Mouse (Mus musculus) layer of hippocampus, adult 2 months (tissue): Measurements from ENCODE around the gene Nop2. TPM values are rescaled to one million over a fixed set of nuclear protein-coding genes. Genes with fewer than 3 reads are reported as not detected.
"Not testable (repeated sequence)": the region's sequence is repeated elsewhere in the genome, so short reads cannot be mapped to it uniquely, and the experiment has no call there.

Source experiments
- DNase-seq, 2 experiments: peaks; one replicate each; pipeline ENCODE4 v3.0.0; 2022; ENCODE audit warnings: low spot score in 2 of 2
- H3K27ac ChIP-seq: fragments of 200-600 bp; 2 replicates; pipeline ENCODE4 v1.8.1; 2022
- H3K4me3 ChIP-seq: fragments of 200-600 bp; 2 replicates; pipeline ENCODE4 v1.8.1; 2022; ENCODE audit warnings: mild to moderate bottlenecking
- CTCF ChIP-seq: fragments of 200-600 bp; conservative IDR thresholded peaks from 2 replicates; pipeline ENCODE4 v1.8.1; 2022; ENCODE audit warnings: antibody characterized with exemption, mild to moderate bottlenecking, moderate library complexity
- total RNA-seq, 2 experiments: library from RNA; stranded (reverse); gene quantifications; 2 replicates each; pipeline ENCODE4 v1.2.3; 2021

The Nop2 gene
- total RNA-seq, 2 experiments from 2014 or later: 30.8 to 31.7 TPM

DNA sequence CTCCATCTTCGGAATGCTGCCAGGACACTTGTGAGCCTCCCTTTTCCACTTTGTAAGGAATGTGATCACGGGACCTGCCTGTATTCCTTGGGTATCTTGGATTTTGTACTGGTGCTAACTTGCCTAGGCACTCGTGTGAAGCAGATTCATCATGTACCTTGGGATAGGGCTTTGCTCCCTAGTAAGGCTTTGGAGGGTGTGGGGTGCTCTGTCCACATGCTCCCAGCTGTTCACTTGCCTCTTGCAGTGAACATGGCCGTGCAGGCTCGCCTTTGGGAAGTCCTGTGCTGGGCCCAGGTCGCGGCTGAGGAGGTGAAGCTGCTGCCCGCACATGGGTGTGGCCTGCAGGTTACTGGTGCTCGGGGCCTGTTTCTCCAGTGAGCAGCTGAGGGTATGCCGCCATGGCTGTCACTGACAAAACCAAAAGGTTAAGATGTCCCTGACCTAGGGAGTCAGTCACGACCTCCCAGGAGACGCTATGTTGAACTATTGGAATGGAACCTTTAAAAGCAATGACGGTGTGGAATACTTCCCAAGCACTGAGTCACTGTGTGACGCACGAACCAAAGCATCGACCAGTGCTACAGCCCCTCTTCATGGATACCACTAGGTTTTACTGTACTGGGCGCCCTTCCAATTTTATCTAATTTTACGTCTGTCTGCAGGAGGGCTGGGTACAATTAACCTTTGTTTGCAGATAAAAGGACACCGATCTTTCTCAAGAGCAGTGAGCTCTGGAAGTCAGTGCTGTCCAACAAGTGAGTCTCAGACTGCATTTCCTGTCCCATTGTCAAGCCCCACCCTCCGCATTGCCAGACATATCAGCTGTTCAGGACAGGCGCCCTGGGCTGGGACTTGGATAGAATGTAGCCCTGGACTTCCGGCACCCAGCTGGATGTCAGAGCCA is 29.4 kb downstream of the Nop2 start:
- Histone ChIP-seq H3K4me3 (no peak overlapping the region), H3K27ac (peak overlapping the region; percentile 60)
- TF ChIP-seq CTCF: no peak
- DNase-seq: no peak

DNA sequence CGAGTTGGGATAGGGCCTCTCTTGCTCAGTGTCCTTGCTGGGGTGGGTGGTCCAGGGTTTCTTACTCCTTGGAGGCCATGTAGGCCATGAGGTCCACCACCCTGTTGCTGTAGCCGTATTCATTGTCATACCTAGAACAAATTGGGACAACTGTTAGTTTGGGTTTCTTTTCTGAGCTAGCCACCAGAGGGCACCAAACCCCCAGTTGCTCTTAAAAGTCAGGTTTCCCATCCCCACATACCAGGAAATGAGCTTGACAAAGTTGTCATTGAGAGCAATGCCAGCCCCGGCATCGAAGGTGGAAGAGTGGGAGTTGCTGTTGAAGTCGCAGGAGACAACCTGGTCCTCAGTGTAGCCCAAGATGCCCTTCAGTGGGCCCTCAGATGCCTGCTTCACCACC is 30.3 kb downstream of the Nop2 start:
- H3K4me3 ChIP-seq, H3K27ac ChIP-seq: not testable (repeated sequence)
- peak; percentile 73 for TF ChIP-seq CTCF
- DNase-seq: peak in 1 of 2 experiments; percentile 79

DNA sequence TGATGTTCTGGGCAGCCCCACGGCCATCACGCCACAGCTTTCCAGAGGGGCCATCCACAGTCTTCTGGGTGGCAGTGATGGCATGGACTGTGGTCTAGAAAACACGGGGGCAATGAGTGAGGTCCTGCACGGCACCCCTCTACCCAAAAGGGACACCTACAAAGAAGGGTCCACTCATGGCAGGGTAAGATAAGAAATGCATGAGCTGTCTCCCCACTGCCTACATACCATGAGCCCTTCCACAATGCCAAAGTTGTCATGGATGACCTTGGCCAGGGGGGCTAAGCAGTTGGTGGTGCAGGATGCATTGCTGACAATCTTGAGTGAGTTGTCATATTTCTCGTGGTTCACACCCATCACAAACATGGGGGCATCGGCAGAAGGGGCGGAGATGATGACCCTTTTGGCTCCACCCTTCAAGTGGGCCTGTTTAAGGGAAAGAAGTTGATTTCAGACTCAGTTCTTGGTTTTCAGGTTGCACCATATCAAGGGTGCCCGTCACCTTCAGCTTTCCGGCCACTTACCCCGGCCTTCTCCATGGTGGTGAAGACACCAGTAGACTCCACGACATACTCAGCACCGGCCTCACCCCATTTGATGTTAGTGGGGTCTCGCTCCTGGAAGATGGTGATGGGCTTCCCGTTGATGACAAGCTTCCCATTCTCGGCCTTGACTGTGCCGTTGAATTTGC is 31.1 kb downstream of the Nop2 start:
- Histone ChIP-seq H3K27ac (peak overlapping the region; percentile 46; the same call in 1 of the 2 replicates), H3K4me3 (peak overlapping the region; percentile 26; the same call in 1 of the 2 replicates)
- DNase-seq: not testable (repeated sequence)

DNA sequence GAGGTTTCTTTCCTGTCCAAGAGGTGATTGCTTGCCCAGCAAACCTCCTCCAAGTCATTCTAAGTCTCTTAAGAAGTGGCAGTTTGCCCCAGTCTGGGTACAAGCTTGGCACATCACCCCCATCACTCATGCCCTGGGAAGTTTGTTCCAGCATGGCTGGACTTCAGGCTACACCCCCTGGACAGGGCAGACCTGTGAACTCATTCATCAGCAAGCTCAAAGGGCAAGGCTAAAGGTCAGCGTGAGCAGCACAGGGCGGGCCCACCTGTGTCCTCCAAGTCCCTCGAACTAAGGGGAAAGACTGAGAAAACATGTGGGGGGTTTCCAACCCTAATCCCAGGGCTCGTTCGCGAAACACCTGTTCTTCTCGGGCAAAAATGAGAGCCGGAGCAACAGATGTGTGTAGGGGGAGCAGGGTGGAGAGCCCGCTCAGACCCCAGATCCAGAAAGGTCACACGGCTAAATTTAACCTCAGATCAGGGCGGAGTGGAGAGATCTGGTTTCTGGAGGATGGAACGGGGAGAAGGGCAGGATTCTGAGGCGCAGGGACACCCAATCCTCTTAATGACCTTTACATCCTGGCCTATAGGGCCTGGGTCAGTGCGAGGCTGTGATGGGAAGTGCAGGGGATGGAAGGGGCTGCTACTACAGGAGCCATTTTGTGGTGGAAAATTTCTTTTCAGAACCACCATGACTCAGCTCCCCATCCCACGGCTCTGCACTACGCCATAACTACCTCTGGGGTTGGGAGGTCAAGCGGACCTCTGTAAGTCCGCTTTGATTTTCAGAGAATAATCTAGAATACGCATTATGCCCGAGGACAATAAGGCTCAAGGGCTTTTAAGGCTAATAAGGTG is 32.3 kb downstream of the Nop2 start:
- TF ChIP-seq CTCF: no peak

DNA sequence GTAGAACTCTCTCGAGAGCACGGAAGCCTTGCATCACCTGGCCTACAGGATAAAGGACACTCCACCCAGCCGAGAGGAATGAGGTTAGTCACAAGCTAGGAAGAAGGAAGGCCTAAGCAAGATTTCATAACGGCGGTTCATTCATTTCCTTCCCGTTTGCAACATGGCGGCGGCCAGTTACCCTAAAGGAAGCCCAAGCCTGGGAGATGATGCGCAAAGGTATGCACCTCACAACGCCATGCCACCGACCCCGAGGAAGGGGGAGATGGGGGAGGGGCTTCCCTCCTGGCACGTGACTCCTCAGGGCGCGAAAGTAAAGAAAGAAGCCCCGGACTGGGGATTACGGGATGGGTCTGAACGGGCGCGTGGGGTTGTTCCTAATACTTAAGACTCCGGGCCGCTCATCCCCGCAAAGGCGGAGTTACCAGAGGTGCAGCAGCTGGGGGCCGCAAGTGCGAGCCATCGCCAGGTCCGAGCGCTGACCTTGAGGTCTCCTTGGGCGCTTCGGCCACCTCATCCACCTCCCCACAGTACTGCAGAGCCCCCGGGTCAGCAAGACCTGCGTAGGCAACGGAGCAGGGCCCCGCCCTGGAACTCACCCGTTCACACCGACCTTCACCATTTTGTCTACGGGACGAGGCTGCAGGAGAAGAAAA is 33.1 kb downstream of the Nop2 start:
- H3K4me3 ChIP-seq: peak overlapping the region; percentile 99
- H3K27ac ChIP-seq: peak overlapping the region; percentile 98
- peak in 1 of 2 experiments; percentile 57 for DNase-seq
- TF ChIP-seq CTCF: no peak

More for the DNA sequence above, 32.3 kb downstream of the Nop2 start:
- Histone ChIP-seq H3K4me3 (peak overlapping the region; percentile 99), H3K27ac (peak overlapping the region; percentile 98)
- peak; percentile 39 to 58 for DNase-seq

DNA sequence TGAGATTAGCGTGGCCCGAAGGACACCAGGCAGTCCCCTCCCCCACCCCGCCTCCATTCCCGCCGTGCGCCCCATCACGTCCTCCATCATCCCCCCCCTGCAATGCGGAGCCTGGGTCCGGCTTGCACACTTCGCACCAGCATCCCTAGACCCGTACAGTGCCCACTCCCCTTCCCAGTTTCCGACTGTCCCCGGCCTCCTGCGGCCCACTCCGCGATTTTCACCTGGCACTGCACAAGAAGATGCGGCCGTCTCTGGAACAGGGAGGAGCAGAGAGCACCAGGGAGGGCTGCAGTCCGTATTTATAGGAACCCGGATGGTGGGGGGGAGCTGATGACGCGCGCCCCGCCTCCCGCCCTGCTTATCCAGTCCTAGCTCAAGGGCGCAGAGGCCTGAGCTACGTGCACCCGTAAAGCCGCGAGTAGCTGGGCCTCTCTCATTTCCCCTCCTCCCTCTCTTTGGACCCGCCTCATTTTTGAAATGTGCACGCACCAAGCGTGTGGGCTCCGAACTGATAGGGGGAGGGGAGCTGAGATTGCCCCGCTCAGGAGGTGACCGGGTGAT is 33.7 kb downstream of the Nop2 start:
- no peak for TF ChIP-seq CTCF
- peak overlapping the region; percentile 99 for H3K4me3 ChIP-seq
- H3K27ac ChIP-seq: peak overlapping the region; percentile 98
- peak; percentile 97 to 98 for DNase-seq

DNA sequence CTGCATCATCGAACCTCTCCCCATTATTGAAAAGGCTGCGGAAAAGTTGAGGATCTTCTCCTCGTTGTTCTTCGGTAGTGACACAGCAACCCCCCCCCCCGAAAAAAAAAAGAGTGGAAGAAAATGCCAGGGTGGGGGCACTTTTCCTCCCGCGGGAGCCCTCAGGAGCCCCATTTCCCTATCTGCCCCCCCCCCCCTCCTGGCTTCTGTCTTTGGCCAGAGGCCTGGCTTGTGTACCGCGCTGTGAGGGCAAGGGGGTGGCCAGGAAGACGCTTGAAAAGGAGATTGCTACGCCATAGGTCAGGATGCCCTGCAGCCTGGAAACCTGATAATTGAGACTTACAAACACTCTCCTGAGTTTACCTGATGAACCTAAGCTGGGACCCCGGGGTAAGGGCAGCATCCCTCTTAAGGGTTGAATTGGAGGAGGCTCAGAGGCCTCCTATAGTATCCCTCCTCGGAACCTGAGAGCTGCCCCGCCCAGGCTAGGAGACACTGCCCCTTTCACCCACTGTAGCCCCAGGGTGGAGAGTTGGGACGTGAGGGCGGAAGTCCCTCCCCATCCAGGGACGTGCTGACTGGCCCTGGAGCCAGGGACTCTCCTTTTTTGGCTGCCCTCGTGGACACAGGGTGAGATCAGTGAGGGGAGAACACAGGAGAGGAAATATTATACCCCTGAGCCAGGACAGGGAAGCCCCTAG is 34.5 kb downstream of the Nop2 start, which contains the start of gene Gapdh:
Gapdh (minus strand) TSS at position 417 of the 701 bp plus-strand sequence.
- Histone ChIP-seq H3K27ac (peak within 1 kb of the TSS; percentile 98), H3K4me3 (peak within 1 kb of the TSS; percentile 99)
- no peak for TF ChIP-seq CTCF
- no peak for DNase-seq

DNA sequence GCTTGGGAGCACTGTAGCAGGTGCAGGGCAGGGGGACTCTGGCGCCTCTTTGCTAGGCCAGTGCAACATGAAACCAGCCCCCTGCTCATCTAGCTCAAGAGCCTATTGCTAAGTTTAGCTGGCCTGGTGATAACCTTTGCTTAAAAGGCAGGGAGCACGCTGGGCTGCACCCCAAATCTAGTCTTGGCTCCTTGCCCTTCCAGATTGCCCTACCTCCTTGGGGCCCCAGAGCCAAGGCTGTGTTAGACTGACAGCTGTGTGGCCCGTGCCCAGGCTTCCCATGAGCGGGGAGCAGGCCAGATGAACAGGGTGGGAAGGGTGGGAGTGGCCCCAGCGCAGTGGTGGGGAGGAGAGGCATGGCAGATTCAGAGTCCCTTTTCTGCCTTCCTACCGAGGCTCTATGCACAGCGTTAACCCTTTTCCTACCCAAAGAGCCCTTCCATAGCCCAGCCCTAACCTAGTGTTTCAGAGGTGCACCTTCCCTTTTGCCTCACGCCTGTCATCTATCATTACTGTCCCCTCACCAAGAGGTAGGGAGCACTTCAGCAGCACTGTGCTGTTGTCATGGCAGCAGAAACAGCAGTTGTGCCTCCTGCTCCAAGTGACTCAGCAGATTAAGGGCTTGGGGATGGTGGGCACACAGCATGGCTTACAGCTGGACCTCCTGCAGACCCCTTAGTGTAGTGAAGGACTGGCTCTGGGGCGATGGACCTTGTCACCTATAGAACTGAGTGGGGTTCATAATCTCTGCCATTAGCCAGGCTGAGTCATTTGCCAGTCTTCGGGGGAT is 35.3 kb downstream of the Nop2 start:
- TF ChIP-seq CTCF: no peak
- Histone ChIP-seq H3K27ac (peak overlapping the region; percentile 98), H3K4me3 (peak overlapping the region; percentile 99)
- DNase-seq: peak; percentile 49 to 67

DNA sequence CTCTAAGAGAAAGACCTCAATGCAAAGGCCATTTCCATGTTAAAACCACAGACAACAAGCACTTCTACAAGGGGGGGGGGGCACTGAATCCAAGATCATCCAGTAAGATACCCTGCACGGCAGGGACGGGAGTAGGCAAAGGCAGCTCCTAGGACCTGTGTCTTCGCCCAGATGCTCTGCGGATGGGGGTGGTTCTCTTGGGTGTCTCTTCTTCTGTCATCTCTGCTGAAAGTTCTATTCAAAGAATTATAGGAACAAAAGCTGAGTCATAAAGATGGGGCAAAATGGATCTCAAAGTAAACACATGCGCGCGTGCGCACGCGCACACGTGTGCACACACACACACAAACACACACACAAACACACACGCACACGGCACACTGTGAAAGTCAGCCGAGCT is 36.4 kb downstream of the Nop2 start:
- no peak overlapping the region for H3K4me3 ChIP-seq
- no peak for DNase-seq
- TF ChIP-seq CTCF: no peak
- H3K27ac ChIP-seq: peak overlapping the region; percentile 98

DNA sequence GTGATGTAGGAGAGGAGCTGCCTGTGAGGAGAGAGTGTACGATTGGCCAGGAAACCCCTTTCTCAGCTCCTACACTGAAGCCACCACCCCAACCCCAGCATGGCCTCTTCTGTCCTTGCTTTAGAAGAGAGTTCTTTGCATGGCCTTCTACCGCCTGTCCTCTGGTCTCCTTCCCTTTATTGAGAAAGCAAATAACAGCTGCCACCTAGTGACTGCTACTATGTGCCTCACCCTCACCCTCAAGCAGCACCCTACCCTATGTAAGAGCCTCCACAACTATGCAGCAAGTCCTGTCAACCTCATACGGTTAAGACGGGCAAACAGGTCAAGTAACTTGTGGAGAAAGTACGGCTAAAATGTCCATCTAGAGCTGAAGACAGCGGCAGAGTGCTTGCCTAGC is 38.5 kb downstream of the Nop2 start:
- DNase-seq: no peak

More for the DNA sequence above, 38.5 kb downstream of the Nop2 start:
- peak; percentile 62 for TF ChIP-seq CTCF
- Histone ChIP-seq H3K27ac (no peak overlapping the region), H3K4me3 (no peak overlapping the region)
